Mouse (Mus musculus) brown adipose tissue, adult 24 weeks (tissue): Measurements from ENCODE around the gene Gm38392. TPM values are rescaled to one million over a fixed set of nuclear protein-coding genes. Genes with fewer than 3 reads are reported as not detected.

Experiments used
- polyA plus RNA-seq: library from polyadenylated mRNA; stranded (reverse); fragments of >200 nt; gene quantifications from 2 replicates; pipeline ENCODE4 v1.2.4, GENCODE M21; 2012; ENCODE audit not compliant: missing spikeins, insufficient read depth, insufficient read length

The Gm38392 gene
- polyA plus RNA-seq, 1 experiment: not detected

Other genes with a start within 250 kb of the Gm38392 start
- 11.0 and 13.9 TPM in 2 replicates for gene Gpatch4, start 244.1 kb downstream of the Gm38392 start, polyA plus RNA-seq
- gene Naxe, start 228.7 kb downstream of the Gm38392 start, polyA plus RNA-seq: 152 and 153 TPM in 2 replicates
- not detected in 2 replicates for gene Ttc24, start 208.9 kb downstream of the Gm38392 start, polyA plus RNA-seq
- gene Iqgap3, start 205.2 kb downstream of the Gm38392 start, polyA plus RNA-seq: 1.1 TPM in 1 of 2 replicates, not detected in the other
- gene Mef2d, start 144.8 kb downstream of the Gm38392 start, polyA plus RNA-seq: 34.8 and 50.0 TPM in 2 replicates
- gene Rhbg, start 32.5 kb downstream of the Gm38392 start, polyA plus RNA-seq: not detected in 2 replicates
- gene Tsacc, start 9.8 kb upstream of the Gm38392 start, polyA plus RNA-seq: 12.9 and 20.4 TPM in 2 replicates
- 120 and 173 TPM in 2 replicates for gene Cct3, start 9.9 kb upstream of the Gm38392 start, polyA plus RNA-seq
- gene Glmp, start 37.8 kb upstream of the Gm38392 start, polyA plus RNA-seq: 96.8 and 101 TPM in 2 replicates
- gene Tmem79, start 48.9 kb upstream of the Gm38392 start, polyA plus RNA-seq: 89.9 and 111 TPM in 2 replicates
- gene Smg5, start 49.0 kb upstream of the Gm38392 start, polyA plus RNA-seq: 14.2 and 24.1 TPM in 2 replicates
- 2.1 TPM in 2 replicates for gene Paqr6, start 77.4 kb upstream of the Gm38392 start, polyA plus RNA-seq
- not detected in 2 replicates for gene Bglap3, start 85.5 kb upstream of the Gm38392 start, polyA plus RNA-seq
- gene Bglap2, start 91.5 kb upstream of the Gm38392 start, polyA plus RNA-seq: not detected in 2 replicates
- gene Bglap, start 97.3 kb upstream of the Gm38392 start, polyA plus RNA-seq: not detected in 2 replicates
- gene Pmf1, start 123.1 kb upstream of the Gm38392 start, polyA plus RNA-seq: 25.1 and 30.8 TPM in 2 replicates
- gene Slc25a44, start 137.9 kb upstream of the Gm38392 start, polyA plus RNA-seq: 71.0 and 78.1 TPM in 2 replicates
- gene Sema4a, start 174.0 kb upstream of the Gm38392 start, polyA plus RNA-seq: 25.7 and 30.2 TPM in 2 replicates
- 33.8 and 35.7 TPM in 2 replicates for gene Lmna, start 222.7 kb upstream of the Gm38392 start, polyA plus RNA-seq
- gene Mex3a, start 245.2 kb upstream of the Gm38392 start, polyA plus RNA-seq: 0.16 and 0.21 TPM in 2 replicates